Mouse (Mus musculus): ENCODE measurements around the gene Rassf4.

Rassf4 gene

GRCm38 (mm10) chr6:116671031-116671430 is 2.7 kb downstream of the Rassf4 start:
- DNase-seq: peak; percentile 40

- DNase-seq: no peak
Measured at GRCm38 (mm10) chr6:116670144-116670543, 3.6 kb downstream of the Rassf4 start.

GRCm38 (mm10) chr6:116668682-116669470 is 4.9 kb downstream of the Rassf4 start:
- DNase-seq: no peak

GRCm38 (mm10) chr6:116667382-116667781 is 6.4 kb downstream of the Rassf4 start:
- DNase-seq: no peak

GRCm38 (mm10) chr6:116666892-116667291 is 6.9 kb downstream of the Rassf4 start:
- DNase-seq: no peak

- no peak for DNase-seq
Measured at GRCm38 (mm10) chr6:116666085-116666750, 7.5 kb downstream of the Rassf4 start.

GRCm38 (mm10) chr6:116664830-116665229 is 8.9 kb downstream of the Rassf4 start:
- DNase-seq: no peak

- DNase-seq: no peak
Measured at GRCm38 (mm10) chr6:116664031-116664430, 9.7 kb downstream of the Rassf4 start.

- DNase-seq: no peak
Measured at GRCm38 (mm10) chr6:116663364-116663763, 10.4 kb downstream of the Rassf4 start.

- DNase-seq: peak; percentile 79
Measured at GRCm38 (mm10) chr6:116653684-116654454, 19.9 kb downstream of the Rassf4 start.

GRCm38 (mm10) chr6:116653191-116653590 is 20.6 kb downstream of the Rassf4 start:
- DNase-seq: no peak

GRCm38 (mm10) chr6:116651437-116652118 is 22.2 kb downstream of the Rassf4 start:
- DNase-seq: peak; percentile 79

- DNase-seq: peak; percentile 77
Measured at GRCm38 (mm10) chr6:116650406-116650805, 23.3 kb downstream of the Rassf4 start, which contains the start of gene Depp1. Depp1 (plus strand) TSS chr6:116650609.

GRCm38 (mm10) chr6:116649811-116650210 is 23.9 kb downstream of the Rassf4 start:
- DNase-seq: no peak

- peak; percentile 71 for DNase-seq
Measured at GRCm38 (mm10) chr6:116647763-116648162, 26.0 kb downstream of the Rassf4 start.

GRCm38 (mm10) chr6:116644335-116644734 is 29.4 kb downstream of the Rassf4 start:
- DNase-seq: no peak

GRCm38 (mm10) chr6:116643881-116644280 is 29.9 kb downstream of the Rassf4 start:
- DNase-seq: no peak

GRCm38 (mm10) chr6:116642942-116643341 is 30.8 kb downstream of the Rassf4 start:
- DNase-seq: no peak

GRCm38 (mm10) chr6:116639663-116640062 is 34.1 kb downstream of the Rassf4 start:
- no peak for DNase-seq

- DNase-seq: no peak
Measured at GRCm38 (mm10) chr6:116638871-116639270, 34.9 kb downstream of the Rassf4 start.

GRCm38 (mm10) chr6:116637496-116637895 is 36.3 kb downstream of the Rassf4 start:
- no peak for DNase-seq

GRCm38 (mm10) chr6:116636581-116637235 is 37.0 kb downstream of the Rassf4 start:
- no peak for DNase-seq

Measured in kidney, postnatal 10 days (tissue).